ENCODE assay signal across 8 mouse cellular contexts in genomic region chr7:80191455-80191854, GRCm38 (mm10). TPM values are rescaled to one million over a fixed set of nuclear protein-coding genes. Genes with fewer than 3 reads are reported as not detected.
A peak's percentile ranks its signal among the peaks of the same experiment; 100 is the strongest.
DNase-seq lines count a peak whose midpoint lies in the region; ATAC-seq lines count a peak whose summit lies in the region.

No protein-coding gene starts in this region.

- H3K9ac ChIP-seq in heart, embryonic 12.5 days, result peak overlapping the region; percentile 51
- no peak overlapping the region for H3K9ac ChIP-seq in embryonic facial prominence, embryonic 15.5 days
- H3K9ac ChIP-seq in lung, embryonic 15.5 days, result no peak overlapping the region

- no peaks in the 10 kb centered on the region for H3K36me3 ChIP-seq in heart, embryonic 12.5 days
- H3K36me3 ChIP-seq in embryonic facial prominence, embryonic 15.5 days, result no peaks in the 10 kb centered on the region
- no peaks in the 10 kb centered on the region for H3K36me3 ChIP-seq in lung, embryonic 15.5 days

- no peak for DNase-seq in heart, adult 9 months (ENCODE audit: low spot score in 2 of 2)
- DNase-seq in kidney, adult 18-20 months, result peak; percentile 52
- peak; percentile 60 to 64 for DNase-seq in spleen, postnatal 14 days (ENCODE audit: low spot score in 2 of 2)
- no peak for DNase-seq in layer of hippocampus, postnatal 14 days (ENCODE audit: low spot score in 2 of 2)
- no peak for DNase-seq in cerebellum, adult 9-11 months

- peaks cover 55% of the 10 kb centered on the region for H3K4me1 ChIP-seq in heart, embryonic 12.5 days (replicated peaks)
- H3K4me1 ChIP-seq in embryonic facial prominence, embryonic 15.5 days, result peaks cover 70% of the 10 kb centered on the region
- H3K4me1 ChIP-seq in lung, embryonic 15.5 days, result peaks cover 53% of the 10 kb centered on the region

- H3K9me3 ChIP-seq in heart, embryonic 12.5 days (replicated peaks), result no peaks in the 10 kb centered on the region
- H3K9me3 ChIP-seq in embryonic facial prominence, embryonic 15.5 days (replicated peaks), result no peaks in the 10 kb centered on the region
- no peaks in the 10 kb centered on the region for H3K9me3 ChIP-seq in lung, embryonic 15.5 days

- 55% methylated on average over 5 of the region's 5 CpGs for WGBS in heart, embryonic 12.5 days
- 47% methylated on average over 5 of the region's 5 CpGs for WGBS in embryonic facial prominence, embryonic 15.5 days
- 57% methylated on average over 5 of the region's 5 CpGs for WGBS in lung, embryonic 15.5 days

- no peak overlapping the region for H3K4me3 ChIP-seq in heart, embryonic 12.5 days
- H3K4me3 ChIP-seq in embryonic facial prominence, embryonic 15.5 days (replicated peaks), result no peak overlapping the region
- H3K4me3 ChIP-seq in lung, embryonic 15.5 days, result no peak overlapping the region

- no peak for ATAC-seq in heart, embryonic 12.5 days (ENCODE audit: insufficient number of reproducible peaks, low FRiP score)
- ATAC-seq in embryonic facial prominence, embryonic 15.5 days (ENCODE audit: insufficient number of reproducible peaks, low FRiP score, low TSS enrichment, low read depth), result peak; percentile 74
- peak; percentile 19 for ATAC-seq in lung, embryonic 15.5 days (ENCODE audit: borderline replicate concordance, extremely low read depth, low FRiP score, low TSS enrichment)

- H3K27ac ChIP-seq in heart, embryonic 12.5 days (ENCODE audit: poor library complexity, severe bottlenecking), result peak overlapping the region; percentile 81; the same call in 1 of the 2 replicates
- peak overlapping the region; percentile 93 for H3K27ac ChIP-seq in embryonic facial prominence, embryonic 15.5 days (replicated peaks)
- H3K27ac ChIP-seq in lung, embryonic 15.5 days, result peak overlapping the region; percentile 93

- H3K27me3 ChIP-seq in heart, embryonic 12.5 days (replicated peaks), result no peaks in the 10 kb centered on the region; the same call in 1 of the 2 replicates
- H3K27me3 ChIP-seq in embryonic facial prominence, embryonic 15.5 days, result no peaks in the 10 kb centered on the region
- no peaks in the 10 kb centered on the region for H3K27me3 ChIP-seq in lung, embryonic 15.5 days

- no peak overlapping the region for H3K4me2 ChIP-seq in heart, embryonic 12.5 days
- peak overlapping the region; percentile 50 for H3K4me2 ChIP-seq in embryonic facial prominence, embryonic 15.5 days (replicated peaks)
- peak overlapping the region; percentile 65; the same call in 1 of the 2 replicates for H3K4me2 ChIP-seq in lung, embryonic 15.5 days

RNA-seq across cellular contexts. Expression of gene Sema4b, which starts 4.8 kb away (rescaled TPM):
- 10.3 and 10.7 TPM in 2 replicates for polyA plus RNA-seq in heart, embryonic 12.5 days (2016; fragmentation: Nextera tagmentation; extraction: Ambion mirVana)
- 23.0 and 25.2 TPM in 2 replicates for polyA plus RNA-seq in embryonic facial prominence, embryonic 15.5 days (2015; fragmentation: Nextera tagmentation; extraction: Ambion mirVana)
- 13.7 and 14.9 TPM in 2 replicates for polyA plus RNA-seq in lung, embryonic 15.5 days (2015; fragmentation: Nextera tagmentation; extraction: Ambion mirVana)
- total RNA-seq in layer of hippocampus, postnatal 14 days (2021), result 10 to 100 TPM; 25.2 to 25.7 TPM

RNA-seq across cellular contexts. Expression of gene Cib1, which starts 41.2 kb away (rescaled TPM):
- polyA plus RNA-seq in heart, embryonic 12.5 days (2016; fragmentation: Nextera tagmentation; extraction: Ambion mirVana), result 43.4 and 47.3 TPM in 2 replicates
- polyA plus RNA-seq in embryonic facial prominence, embryonic 15.5 days (2015; fragmentation: Nextera tagmentation; extraction: Ambion mirVana), result 96.8 and 108 TPM in 2 replicates
- 79.1 and 90.8 TPM in 2 replicates for polyA plus RNA-seq in lung, embryonic 15.5 days (2015; fragmentation: Nextera tagmentation; extraction: Ambion mirVana)
- total RNA-seq in layer of hippocampus, postnatal 14 days (2021), result 10 to 100 TPM; 28.1 to 28.8 TPM

RNA-seq across cellular contexts. Expression of gene Gdpgp1, which starts 41.2 kb away (rescaled TPM):
- 3.6 and 3.9 TPM in 2 replicates for polyA plus RNA-seq in heart, embryonic 12.5 days (2016; fragmentation: Nextera tagmentation; extraction: Ambion mirVana)
- 4.1 TPM in 2 replicates for polyA plus RNA-seq in embryonic facial prominence, embryonic 15.5 days (2015; fragmentation: Nextera tagmentation; extraction: Ambion mirVana)
- 3.0 and 4.0 TPM in 2 replicates for polyA plus RNA-seq in lung, embryonic 15.5 days (2015; fragmentation: Nextera tagmentation; extraction: Ambion mirVana)
- total RNA-seq in layer of hippocampus, postnatal 14 days (2021), result 1 to 10 TPM; 6.3 to 6.4 TPM

RNA-seq across cellular contexts. Expression of gene Ttll13, which starts 54.7 kb away (rescaled TPM):
- 0.26 and 0.37 TPM in 2 replicates for polyA plus RNA-seq in heart, embryonic 12.5 days (2016; fragmentation: Nextera tagmentation; extraction: Ambion mirVana)
- polyA plus RNA-seq in embryonic facial prominence, embryonic 15.5 days (2015; fragmentation: Nextera tagmentation; extraction: Ambion mirVana), result 1.3 and 1.6 TPM in 2 replicates
- polyA plus RNA-seq in lung, embryonic 15.5 days (2015; fragmentation: Nextera tagmentation; extraction: Ambion mirVana), result 0.73 and 0.93 TPM in 2 replicates
- 1 to 10 TPM in 1 of 2 experiments, under 1 TPM in 1; 0.95 to 1.6 TPM for total RNA-seq in layer of hippocampus, postnatal 14 days (2021)

Comparison
In these comparisons a context has a peak if more than half of its experiments do, and no peak if none do; other contexts are left out.
1. DNase-seq: peak in kidney, adult 18-20 months (single experiment) and spleen, postnatal 14 days (2 of 2); none in heart, adult 9 months (0 of 2), layer of hippocampus, postnatal 14 days (0 of 2) and cerebellum, adult 9-11 months (single experiment).
2. Peak in every context shown above with its lines, with median percentiles within 50 percentile points of each other: H3K27ac ChIP-seq.